Mouse (Mus musculus) cerebellum, postnatal 14 days (tissue): Measurements from ENCODE around the gene Gpc4.

Experiments
- DNase-seq, 2 experiments: peaks; one replicate each; pipeline ENCODE4 v3.0.0; 2021; ENCODE audit warnings: mixed read lengths in 2 of 2

Gene Gpc4

GRCm38 (mm10) chrX:52164738-52165554 is at the start of gene Gpc4:
Gene Gpc4, minus strand, starts transcription at chrX:52165252.
- peak; percentile 67 to 69 for DNase-seq

DNA sequence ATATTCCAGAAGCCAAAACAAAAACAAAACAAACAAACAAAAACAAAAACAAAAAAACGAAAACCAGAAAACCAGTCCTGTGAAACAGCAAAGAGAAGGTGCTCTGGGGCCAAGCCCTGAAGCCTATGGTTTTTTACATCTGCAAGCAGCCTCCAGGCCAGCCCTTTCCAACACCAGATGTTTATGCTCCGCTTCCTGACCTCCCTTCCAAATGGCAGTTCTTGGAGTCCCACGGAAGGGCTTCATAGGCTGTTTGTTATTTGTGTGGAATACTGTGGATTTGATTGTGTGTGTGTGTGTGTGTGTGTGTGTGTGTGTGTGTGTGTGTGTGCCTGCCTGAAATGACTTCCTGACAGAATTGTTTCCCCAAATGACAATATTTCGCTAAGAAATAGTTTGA is 47.8 kb upstream of the Gpc4 start:
- DNase-seq: no peak

GRCm38 (mm10) chrX:52199836-52200235 is 34.8 kb upstream of the Gpc4 start:
- no peak for DNase-seq

DNA sequence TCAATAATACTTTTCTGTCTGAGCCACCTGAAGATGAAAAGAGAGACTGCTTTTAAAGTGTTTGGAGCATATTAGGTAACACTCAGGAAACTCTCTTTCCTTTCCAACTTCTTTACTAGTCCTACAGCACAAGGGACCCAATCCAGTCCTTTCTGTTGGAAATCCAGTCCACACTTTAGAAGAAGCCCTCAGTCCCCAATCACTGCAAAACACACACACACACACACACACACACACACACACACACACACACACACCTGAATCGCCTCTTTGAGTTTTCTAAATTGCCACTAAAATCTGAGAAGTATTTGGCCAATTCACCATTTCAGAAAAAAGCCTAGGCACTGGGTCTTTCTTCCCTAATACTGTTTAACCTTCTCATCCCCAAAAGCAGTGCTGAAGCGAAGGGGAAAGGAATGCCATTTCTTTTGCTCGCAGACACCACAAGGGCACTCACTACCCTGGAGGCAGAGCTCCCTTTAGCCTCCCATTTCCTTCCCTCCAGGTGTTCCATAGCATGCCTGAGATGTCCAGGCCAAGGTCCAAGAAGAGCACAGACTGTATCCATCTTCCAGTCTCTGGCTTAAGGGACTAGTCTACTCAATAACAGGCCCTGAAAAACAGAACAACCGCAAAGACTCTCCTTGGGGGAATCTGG is 28.4 kb upstream of the Gpc4 start:
- peak; percentile 38 to 40 for DNase-seq

- DNase-seq: no peak
Measured at GRCm38 (mm10) chrX:52189094-52189493, 24.0 kb upstream of the Gpc4 start.

- peak; percentile 9 to 22 for DNase-seq
Measured at GRCm38 (mm10) chrX:52183551-52184442, 18.7 kb upstream of the Gpc4 start.

- DNase-seq: no peak
Measured at GRCm38 (mm10) chrX:52181401-52181800, 16.3 kb upstream of the Gpc4 start.

GRCm38 (mm10) chrX:52177067-52177466 is 12.0 kb upstream of the Gpc4 start:
- no peak for DNase-seq

GRCm38 (mm10) chrX:52167519-52168244 is 2.6 kb upstream of the Gpc4 start:
- no peak for DNase-seq

DNA sequence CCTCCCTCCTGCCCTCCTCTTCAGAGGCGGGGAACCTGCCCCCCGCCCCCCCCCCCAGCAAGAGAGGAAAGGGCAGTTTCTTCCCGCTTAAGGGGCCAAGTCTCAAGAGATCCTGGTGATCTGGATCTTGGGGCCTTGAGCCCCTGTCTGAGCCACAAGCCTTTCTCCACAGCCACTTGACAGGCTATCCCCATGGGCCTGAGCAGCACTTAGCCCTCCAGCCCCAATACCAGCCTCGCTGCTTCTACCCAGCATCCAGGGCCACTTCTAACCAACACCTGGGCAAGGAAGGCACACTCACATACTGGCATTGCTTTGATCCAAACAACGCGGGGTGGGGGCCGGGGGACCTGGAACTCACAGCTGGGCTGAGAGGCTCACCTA is 495 bp upstream of the Gpc4 start:
- DNase-seq: no peak

GRCm38 (mm10) chrX:52164134-52164737 is 816 bp downstream of the Gpc4 start:
- peak in 1 of 2 experiments; percentile 16 for DNase-seq

DNA sequence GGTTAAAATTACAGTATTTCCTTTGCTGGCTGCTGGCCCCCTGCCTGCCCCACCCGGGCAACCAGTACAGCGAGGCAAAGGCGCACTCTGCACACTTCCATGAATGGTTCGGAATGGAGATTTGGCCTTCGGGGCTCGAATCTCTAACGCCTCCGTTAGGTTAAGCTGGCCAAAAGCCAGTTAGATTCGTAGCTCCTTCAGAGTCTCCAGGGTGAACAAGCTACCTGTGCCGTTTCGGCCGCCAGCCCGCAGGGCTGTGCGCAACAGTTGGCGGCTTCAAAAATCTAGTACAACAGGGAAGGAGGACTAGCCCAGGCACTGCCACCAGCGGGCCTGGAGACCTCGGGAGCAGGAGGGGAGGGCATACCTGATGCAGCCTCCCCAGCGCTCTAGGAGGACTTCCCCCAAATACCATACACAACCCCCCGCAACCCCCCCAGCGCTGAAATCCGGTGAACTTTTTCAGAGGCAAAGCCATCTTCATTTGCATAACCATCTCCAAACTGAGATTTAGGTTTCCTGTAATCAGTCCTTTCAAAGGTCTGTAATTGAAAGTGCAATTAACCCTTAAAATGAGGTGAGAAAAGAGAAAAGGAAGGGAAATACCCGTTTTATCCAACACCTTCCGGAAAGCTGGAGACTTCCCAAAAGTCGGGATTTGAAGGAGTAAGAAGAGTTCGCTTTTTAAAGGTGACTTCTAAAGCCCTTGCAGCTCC is 1.5 kb downstream of the Gpc4 start:
- peak; percentile 7 to 13 for DNase-seq

- DNase-seq: no peak
Measured at GRCm38 (mm10) chrX:52162756-52163155, 2.3 kb downstream of the Gpc4 start.

DNA sequence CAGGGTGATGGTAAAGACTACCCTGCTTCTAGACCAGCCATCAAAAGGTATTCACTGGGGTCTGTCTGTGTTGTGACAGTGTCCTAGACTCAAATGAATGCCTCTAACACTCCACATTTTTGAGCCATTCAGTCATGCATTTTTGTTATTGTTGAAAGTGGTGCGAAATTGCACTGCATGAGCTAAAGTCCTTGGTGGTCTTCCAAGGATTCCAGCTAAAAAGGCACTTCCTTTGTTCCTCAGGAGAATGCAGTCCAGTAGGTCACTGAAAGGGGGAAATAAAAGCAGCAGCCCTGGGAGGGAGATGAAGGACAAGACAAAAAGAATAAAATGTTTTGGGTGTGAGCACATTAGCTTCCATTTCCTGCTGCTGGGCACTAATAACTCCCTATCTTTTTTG is 2.8 kb downstream of the Gpc4 start:
- DNase-seq: no peak

DNA sequence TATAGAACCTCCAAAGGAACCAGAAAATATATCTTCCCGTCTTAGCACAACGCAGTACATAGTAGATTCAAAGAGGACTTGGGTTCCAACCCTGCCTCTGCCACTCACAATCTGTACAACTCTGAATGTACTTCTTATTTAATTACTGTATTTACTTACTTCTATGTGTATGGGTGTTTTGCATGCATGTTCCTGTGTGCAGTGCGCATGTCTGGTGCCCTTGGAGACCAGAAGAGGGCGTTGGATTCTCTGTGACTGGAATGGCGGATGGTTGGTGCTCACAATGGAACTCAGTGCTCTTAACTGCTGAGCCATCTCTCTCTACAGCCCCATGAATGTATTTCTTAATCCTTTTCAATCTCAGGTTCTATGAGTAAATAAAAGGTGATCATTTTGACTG is 5.4 kb downstream of the Gpc4 start:
- DNase-seq: no peak

DNA sequence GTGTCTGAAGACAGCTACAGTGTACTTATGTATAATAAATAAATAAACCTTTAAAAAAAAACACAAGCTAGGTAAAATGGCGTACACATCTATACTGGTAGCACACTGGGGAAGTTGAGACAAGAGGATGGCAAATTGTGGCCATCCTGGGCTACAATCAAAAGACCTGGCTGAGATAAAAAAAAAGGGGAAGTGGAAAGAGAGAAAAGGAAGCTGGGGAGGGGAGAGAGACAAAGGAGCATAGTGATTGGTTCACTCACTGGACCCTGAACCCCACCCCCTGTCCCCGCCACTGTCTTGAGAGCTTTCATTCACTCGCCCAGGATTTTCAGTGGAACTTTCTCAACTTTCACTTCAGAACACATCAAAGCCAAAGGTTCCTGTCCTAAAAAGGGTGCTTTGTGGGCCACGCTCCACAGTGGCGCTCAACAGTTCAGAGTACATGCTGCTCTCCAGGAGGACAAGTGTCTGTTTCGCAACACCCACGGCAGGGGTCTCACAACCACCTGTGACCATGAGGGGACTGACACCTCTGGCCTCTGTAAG is 9.6 kb downstream of the Gpc4 start:
- DNase-seq: no peak

- no peak for DNase-seq
Measured at GRCm38 (mm10) chrX:52154821-52155220, 10.2 kb downstream of the Gpc4 start.

DNA sequence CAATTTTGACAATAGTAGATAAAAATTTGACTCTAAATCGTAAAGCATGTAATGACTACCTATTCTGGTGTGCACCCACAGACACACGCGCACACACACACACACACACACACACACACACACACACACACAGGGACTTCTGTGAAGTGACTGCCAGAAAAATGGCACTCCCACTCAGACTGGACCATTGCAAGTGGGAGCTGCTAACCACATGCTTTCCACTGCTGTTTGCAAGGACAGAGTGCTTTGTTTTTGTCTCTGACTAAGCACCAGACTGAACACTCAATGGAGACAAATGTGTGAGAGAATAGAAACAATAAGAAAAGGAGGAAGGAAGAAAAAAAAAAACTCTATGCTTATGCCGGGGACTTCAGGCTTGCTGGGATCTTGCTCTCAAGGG is 11.6 kb downstream of the Gpc4 start:
- DNase-seq: no peak

GRCm38 (mm10) chrX:52152961-52153360 is 12.1 kb downstream of the Gpc4 start:
- no peak for DNase-seq

- no peak for DNase-seq
Measured at GRCm38 (mm10) chrX:52151555-52151954, 13.5 kb downstream of the Gpc4 start.

GRCm38 (mm10) chrX:52151100-52151499 is 14.0 kb downstream of the Gpc4 start:
- no peak for DNase-seq
